Mouse (Mus musculus): ENCODE data around the gene Rassf1. TPM values are rescaled to one million over a fixed set of nuclear protein-coding genes. Genes with fewer than 3 reads are reported as not detected.

Gene Rassf1
- polyA plus RNA-seq, 1 experiment from 2014 or later, result 59.8 TPM

DNA sequence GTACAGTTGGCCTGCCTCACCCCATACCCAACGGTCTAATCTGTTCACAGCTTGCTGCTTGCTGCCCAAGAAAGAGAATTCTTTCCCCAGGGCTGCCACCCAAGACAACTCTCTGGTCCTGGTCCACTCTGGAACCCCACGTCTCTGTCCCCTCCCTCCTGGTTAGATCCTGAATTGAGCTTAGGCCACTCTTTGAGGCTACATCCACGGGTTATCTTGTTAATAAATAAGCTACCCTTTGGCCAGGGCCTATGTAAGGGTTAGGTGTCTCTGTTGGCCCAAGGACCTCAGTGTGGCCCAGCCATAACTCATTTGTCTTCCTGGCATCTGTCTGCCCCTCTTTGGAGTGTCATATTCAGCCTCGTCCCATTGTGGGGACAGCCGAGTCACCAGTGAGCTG, 47.0 kb downstream of the Rassf1 start:
- H3K4me1 ChIP-seq (replicated peaks), result peaks cover 15% of the 10 kb centered on the region
- no peak overlapping the region for H3K4me3 ChIP-seq (replicated peaks)
- H3K9me3 ChIP-seq, result no peaks in the 10 kb centered on the region
- peaks cover 14% of the 10 kb centered on the region for H3K36me3 ChIP-seq
- H3K9ac ChIP-seq (replicated peaks), result no peak overlapping the region
- no peak for ATAC-seq (ENCODE audit: insufficient number of reproducible peaks, insufficient read depth, low FRiP score, low TSS enrichment, low read depth)
- H3K27ac ChIP-seq, result no peak overlapping the region
- H3K4me2 ChIP-seq, result no peak overlapping the region
- H3K27me3 ChIP-seq, result peaks cover 8% of the 10 kb centered on the region
- 85% methylated on average over 5 of the region's 5 CpGs for WGBS

DNA sequence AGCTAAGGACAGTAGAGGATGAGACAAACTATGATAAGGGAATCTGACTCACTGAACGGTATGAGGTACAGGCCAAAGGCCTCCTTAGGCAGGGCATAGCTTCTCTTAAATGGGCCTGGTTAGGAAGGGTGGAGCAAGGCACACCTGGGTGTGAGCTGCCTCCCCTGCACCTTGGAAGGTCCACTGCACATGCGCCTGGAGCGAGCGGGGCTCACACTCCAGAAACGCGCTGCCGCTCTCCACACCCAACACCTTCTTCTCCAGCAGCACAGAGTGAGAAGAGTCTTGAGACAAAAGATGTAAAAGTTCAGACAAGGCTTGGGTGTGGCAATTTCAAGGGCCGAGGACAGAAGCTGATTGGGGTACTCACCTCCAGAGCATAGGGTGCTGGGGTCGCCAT, 48.1 kb downstream of the Rassf1 start:
- Histone ChIP-seq H3K27me3 (peaks cover 8% of the 10 kb centered on the region), H3K9ac (replicated peaks) (no peak overlapping the region), H3K4me3 (replicated peaks) (no peak overlapping the region), H3K9me3 (no peaks in the 10 kb centered on the region), H3K4me2 (no peak overlapping the region), H3K36me3 (peaks cover 4% of the 10 kb centered on the region; the same call in 1 of the 2 replicates), H3K4me1 (replicated peaks) (peaks cover 24% of the 10 kb centered on the region), H3K27ac (no peak overlapping the region)
- no peak for ATAC-seq (ENCODE audit: insufficient number of reproducible peaks, insufficient read depth, low FRiP score, low TSS enrichment, low read depth)
- WGBS, result 76% methylated on average over 9 of the region's 9 CpGs

GRCm38 (mm10) chr9:107599842-107600241, 48.5 kb downstream of the Rassf1 start:
- H3K27ac ChIP-seq, result no peak overlapping the region
- no peak overlapping the region for H3K9ac ChIP-seq (replicated peaks)
- H3K4me2 ChIP-seq, result no peak overlapping the region
- WGBS, result 69% methylated on average over 14 of the region's 14 CpGs
- ATAC-seq (ENCODE audit: insufficient number of reproducible peaks, insufficient read depth, low FRiP score, low TSS enrichment, low read depth), result no peak
- H3K4me3 ChIP-seq (replicated peaks), result no peak overlapping the region
- H3K36me3 ChIP-seq, result peaks cover 4% of the 10 kb centered on the region; the same call in 1 of the 2 replicates
- peaks cover 26% of the 10 kb centered on the region for H3K4me1 ChIP-seq (replicated peaks)
- H3K27me3 ChIP-seq, result peaks cover 8% of the 10 kb centered on the region
- H3K9me3 ChIP-seq, result no peaks in the 10 kb centered on the region

- peaks cover 4% of the 10 kb centered on the region; the same call in 1 of the 2 replicates for H3K36me3 ChIP-seq
- no peak overlapping the region for H3K9ac ChIP-seq (replicated peaks)
- no peak overlapping the region for H3K27ac ChIP-seq
- WGBS, result 79% methylated on average over 12 of the region's 12 CpGs
- peaks cover 8% of the 10 kb centered on the region for H3K27me3 ChIP-seq
- H3K4me2 ChIP-seq, result no peak overlapping the region
- no peak for ATAC-seq (ENCODE audit: insufficient number of reproducible peaks, insufficient read depth, low FRiP score, low TSS enrichment, low read depth)
- peaks cover 35% of the 10 kb centered on the region for H3K4me1 ChIP-seq (replicated peaks)
- H3K9me3 ChIP-seq, result no peaks in the 10 kb centered on the region
- no peak overlapping the region for H3K4me3 ChIP-seq (replicated peaks)
Observed at GRCm38 (mm10) chr9:107600745-107601144, 49.4 kb downstream of the Rassf1 start.

DNA sequence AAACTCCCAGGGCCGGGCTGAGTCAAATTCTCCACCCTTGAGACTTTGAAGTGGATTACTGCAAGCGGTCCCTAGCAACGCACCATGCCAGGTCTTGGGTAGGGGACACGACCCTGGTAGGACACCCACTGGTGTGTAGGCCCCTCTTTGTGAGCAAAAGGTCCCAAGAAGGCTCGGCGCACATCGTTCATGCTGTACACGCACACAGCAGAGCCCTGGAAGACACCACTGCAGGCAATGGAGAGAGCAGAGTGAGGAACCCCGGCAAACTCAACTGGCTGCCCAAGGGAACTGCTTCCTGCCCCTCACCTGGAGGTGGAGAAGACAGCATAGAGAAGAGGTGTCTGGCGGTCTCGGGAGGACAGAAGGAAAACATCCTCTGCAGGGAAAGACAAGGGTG, 49.9 kb downstream of the Rassf1 start:
- Histone ChIP-seq H3K27me3 (peaks cover 8% of the 10 kb centered on the region), H3K36me3 (peaks cover 4% of the 10 kb centered on the region; the same call in 1 of the 2 replicates), H3K4me1 (replicated peaks) (peaks cover 40% of the 10 kb centered on the region), H3K9ac (replicated peaks) (no peak overlapping the region), H3K4me3 (replicated peaks) (no peak overlapping the region), H3K4me2 (no peak overlapping the region), H3K9me3 (no peaks in the 10 kb centered on the region), H3K27ac (no peak overlapping the region)
- ATAC-seq (ENCODE audit: insufficient number of reproducible peaks, insufficient read depth, low FRiP score, low TSS enrichment, low read depth), result no peak
- 82% methylated on average over 11 of the region's 11 CpGs for WGBS

- H3K4me1 ChIP-seq (replicated peaks), result peaks cover 49% of the 10 kb centered on the region
- 11% methylated on average over 10 of the region's 10 CpGs for WGBS
Observed at GRCm38 (mm10) chr9:107602068-107602648, 50.8 kb downstream of the Rassf1 start.

GRCm38 (mm10) chr9:107603251-107603650, 51.9 kb downstream of the Rassf1 start:
- WGBS, result 79% methylated on average over 6 of the region's 6 CpGs
- Histone ChIP-seq H3K4me2 (no peak overlapping the region), H3K4me1 (replicated peaks) (peaks cover 60% of the 10 kb centered on the region), H3K27ac (no peak overlapping the region), H3K4me3 (replicated peaks) (no peak overlapping the region), H3K9ac (replicated peaks) (no peak overlapping the region), H3K27me3 (peaks cover 8% of the 10 kb centered on the region), H3K36me3 (peaks cover 4% of the 10 kb centered on the region; the same call in 1 of the 2 replicates), H3K9me3 (no peaks in the 10 kb centered on the region)
- ATAC-seq (ENCODE audit: insufficient number of reproducible peaks, insufficient read depth, low FRiP score, low TSS enrichment, low read depth), result no peak

More at GRCm38 (mm10) chr9:107602068-107602648, 50.8 kb downstream of the Rassf1 start:
- no peak overlapping the region for H3K4me2 ChIP-seq
- H3K27ac ChIP-seq, result 0 out of 2 replicates have a peak overlapping the region, but pooled peaks have one; percentile 5
- H3K27me3 ChIP-seq, result peaks cover 8% of the 10 kb centered on the region
- no peak overlapping the region for H3K4me3 ChIP-seq (replicated peaks)
- H3K9me3 ChIP-seq, result no peaks in the 10 kb centered on the region
- ATAC-seq (ENCODE audit: insufficient number of reproducible peaks, insufficient read depth, low FRiP score, low TSS enrichment, low read depth), result no peak
- 0 out of 2 replicates have a peak overlapping the region, but pooled peaks have one; percentile 5 for H3K9ac ChIP-seq (replicated peaks)
- peaks cover 4% of the 10 kb centered on the region; the same call in 1 of the 2 replicates for H3K36me3 ChIP-seq

GRCm38 (mm10) chr9:107605041-107605661, 53.8 kb downstream of the Rassf1 start:
- Histone ChIP-seq H3K4me3 (replicated peaks) (peak overlapping the region; percentile 20), H3K9ac (replicated peaks) (peak overlapping the region; percentile 34), H3K9me3 (no peaks in the 10 kb centered on the region), H3K27me3 (no peaks in the 10 kb centered on the region; the same call in 1 of the 2 replicates), H3K4me1 (replicated peaks) (peaks cover 79% of the 10 kb centered on the region), H3K36me3 (no peaks in the 10 kb centered on the region), H3K4me2 (peak overlapping the region; percentile 45), H3K27ac (peak overlapping the region; percentile 74)
- WGBS, result 38% methylated on average over 23 of the region's 23 CpGs
- no peak for ATAC-seq (ENCODE audit: insufficient number of reproducible peaks, insufficient read depth, low FRiP score, low TSS enrichment, low read depth)

DNA sequence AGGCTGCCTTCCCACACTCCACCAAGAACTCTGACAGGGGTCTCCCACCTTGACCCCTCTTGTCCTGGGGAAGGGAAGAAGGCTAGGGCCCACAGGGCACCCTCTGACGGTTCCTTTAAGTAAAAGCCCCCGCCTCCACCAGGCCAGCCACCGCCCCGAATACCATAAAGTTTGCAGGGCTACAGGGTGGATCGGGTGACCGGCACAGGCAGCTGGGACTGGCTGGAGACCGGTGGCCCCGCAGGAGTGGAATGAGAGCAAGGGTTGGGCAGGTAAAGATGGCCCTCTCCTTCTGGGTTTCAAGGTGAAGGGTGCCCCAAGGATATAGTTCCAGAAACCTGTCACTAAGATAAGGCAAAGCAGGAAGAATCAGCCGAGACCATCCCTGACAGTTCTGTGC, 55.2 kb downstream of the Rassf1 start:
- Histone ChIP-seq H3K9ac (replicated peaks) (peak overlapping the region; percentile 28), H3K36me3 (no peaks in the 10 kb centered on the region), H3K4me2 (peak overlapping the region; percentile 56), H3K4me3 (replicated peaks) (peak overlapping the region; percentile 21), H3K9me3 (no peaks in the 10 kb centered on the region), H3K4me1 (replicated peaks) (peaks cover 93% of the 10 kb centered on the region), H3K27ac (peak overlapping the region; percentile 74), H3K27me3 (no peaks in the 10 kb centered on the region)
- WGBS, result 3% methylated on average over 9 of the region's 9 CpGs
- ATAC-seq (ENCODE audit: insufficient number of reproducible peaks, insufficient read depth, low FRiP score, low TSS enrichment, low read depth), result no peak

DNA sequence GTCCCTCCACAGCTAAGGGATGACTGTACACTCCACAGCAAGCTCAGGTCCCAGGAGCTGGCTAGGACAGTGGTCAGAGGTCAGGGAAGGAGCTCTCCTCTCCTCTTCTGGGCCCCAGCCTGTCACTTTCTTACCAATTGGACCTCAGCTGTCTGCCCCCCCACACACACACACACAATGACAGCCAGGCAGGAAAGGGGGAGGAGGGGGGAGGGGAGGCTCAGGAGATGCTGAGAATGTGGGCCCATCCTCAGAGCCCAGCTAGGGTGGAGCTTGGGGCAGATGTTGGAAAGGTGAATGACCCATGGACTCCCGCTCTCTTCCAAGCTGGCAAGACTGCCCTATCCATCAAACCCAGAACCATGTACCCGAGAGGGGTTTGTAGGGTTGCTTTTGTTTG, 55.7 kb downstream of the Rassf1 start:
- Histone ChIP-seq H3K9ac (replicated peaks) (peak overlapping the region; percentile 28), H3K27me3 (no peaks in the 10 kb centered on the region), H3K9me3 (no peaks in the 10 kb centered on the region), H3K4me1 (replicated peaks) (peaks cover 97% of the 10 kb centered on the region), H3K4me3 (replicated peaks) (peak overlapping the region; percentile 21), H3K36me3 (no peaks in the 10 kb centered on the region), H3K27ac (peak overlapping the region; percentile 74), H3K4me2 (peak overlapping the region; percentile 56)
- WGBS, result 62% methylated on average over 2 of the region's 2 CpGs
- ATAC-seq (ENCODE audit: insufficient number of reproducible peaks, insufficient read depth, low FRiP score, low TSS enrichment, low read depth), result no peak

DNA sequence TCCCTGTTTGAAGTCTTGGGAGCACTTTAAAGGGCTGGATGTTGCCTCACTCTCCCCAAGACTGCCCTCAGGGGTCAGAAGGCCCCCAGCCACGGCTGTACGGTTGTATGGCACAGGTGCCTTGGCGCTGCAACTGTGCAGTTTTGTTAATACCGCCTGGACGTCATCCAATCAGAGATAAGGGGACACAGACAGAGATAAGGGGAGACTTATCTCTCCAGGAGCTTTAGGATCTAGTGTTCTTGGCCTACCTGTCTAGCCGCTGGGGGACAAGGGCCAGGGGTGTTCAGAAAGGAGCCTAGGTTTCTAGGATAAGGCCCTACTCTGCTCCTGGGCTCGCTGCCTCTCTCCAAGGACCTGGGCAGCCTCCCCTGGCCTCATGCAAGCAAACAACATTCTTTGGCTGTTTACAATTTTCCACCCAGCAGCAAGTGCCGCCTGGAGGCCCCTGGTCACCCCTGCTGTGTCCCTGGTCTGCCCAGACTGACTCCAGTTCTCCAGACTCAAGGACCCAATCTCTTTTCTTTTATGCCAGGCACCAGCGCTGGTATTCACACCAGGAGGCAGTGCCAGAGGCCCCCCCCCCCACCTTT, 56.4 kb downstream of the Rassf1 start:
- H3K9ac ChIP-seq (replicated peaks), result 0 out of 2 replicates have a peak overlapping the region, but pooled peaks have one; percentile 18
- ATAC-seq (ENCODE audit: insufficient number of reproducible peaks, insufficient read depth, low FRiP score, low TSS enrichment, low read depth), result no peak
- peaks cover 95% of the 10 kb centered on the region for H3K4me1 ChIP-seq (replicated peaks)
- H3K27me3 ChIP-seq, result no peaks in the 10 kb centered on the region
- 48% methylated on average over 9 of the region's 9 CpGs for WGBS
- no peak overlapping the region for H3K4me3 ChIP-seq (replicated peaks)
- H3K36me3 ChIP-seq, result no peaks in the 10 kb centered on the region
- H3K9me3 ChIP-seq, result no peaks in the 10 kb centered on the region
- H3K27ac ChIP-seq, result peak overlapping the region; percentile 74
- H3K4me2 ChIP-seq, result peak overlapping the region; percentile 56
